Mouse (Mus musculus): ENCODE data around the gene Mrps18a. TPM values are rescaled to one million over a fixed set of nuclear protein-coding genes. Genes with fewer than 3 reads are reported as not detected.

Gene Mrps18a
- polyA plus RNA-seq, 1 experiment, result 47.2 TPM

DNA sequence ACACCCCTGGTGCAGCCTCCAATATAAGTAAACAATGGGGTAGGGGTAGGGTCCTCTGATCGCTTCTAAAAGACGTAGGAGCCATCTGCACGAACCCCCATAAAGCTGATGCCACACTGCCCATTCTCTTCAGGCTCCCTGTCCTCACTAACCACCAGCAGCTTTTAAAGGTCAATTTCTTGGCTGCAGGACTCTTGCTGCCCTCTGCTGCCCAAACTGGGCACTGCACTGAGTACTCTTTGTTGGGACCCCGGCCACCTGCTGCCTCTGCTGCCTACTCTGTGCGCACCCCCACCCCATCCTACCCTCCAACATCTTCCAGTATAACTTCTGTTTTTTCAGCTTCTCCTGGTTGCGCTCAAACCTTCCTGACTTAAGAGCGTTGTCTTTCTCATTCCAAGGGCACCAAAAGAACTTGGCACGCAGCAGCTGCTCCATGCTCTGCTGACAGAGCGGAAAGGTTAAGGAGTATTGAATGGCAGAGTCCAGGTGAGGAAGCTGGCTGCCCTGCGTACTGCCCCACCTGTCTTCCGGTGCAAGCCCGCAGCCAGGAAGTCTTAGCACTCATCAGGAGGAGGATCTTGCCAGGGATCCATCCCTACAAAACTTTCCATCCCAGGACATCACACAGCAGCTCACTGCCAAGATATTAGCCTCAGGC lies 21.4 kb downstream of the Mrps18a start:
- Histone ChIP-seq H3K4me1 (ENCODE audit: control insufficient read depth, insufficient read depth, low read length) (no peaks in the 10 kb centered on the region), H3K27ac (ENCODE audit: insufficient read depth, low read length) (no peak overlapping the region), H3K4me3 (ENCODE audit: insufficient read depth, low read length) (no peak overlapping the region)
- TF ChIP-seq CTCF (IDR thresholded peaks at IDR 0.05; ENCODE audit: borderline replicate concordance, insufficient read depth, low read length), result peak; percentile 78
- TF ChIP-seq POLR2A (IDR thresholded peaks at IDR 0.05; ENCODE audit: low read depth, low read length), result no peak

DNA sequence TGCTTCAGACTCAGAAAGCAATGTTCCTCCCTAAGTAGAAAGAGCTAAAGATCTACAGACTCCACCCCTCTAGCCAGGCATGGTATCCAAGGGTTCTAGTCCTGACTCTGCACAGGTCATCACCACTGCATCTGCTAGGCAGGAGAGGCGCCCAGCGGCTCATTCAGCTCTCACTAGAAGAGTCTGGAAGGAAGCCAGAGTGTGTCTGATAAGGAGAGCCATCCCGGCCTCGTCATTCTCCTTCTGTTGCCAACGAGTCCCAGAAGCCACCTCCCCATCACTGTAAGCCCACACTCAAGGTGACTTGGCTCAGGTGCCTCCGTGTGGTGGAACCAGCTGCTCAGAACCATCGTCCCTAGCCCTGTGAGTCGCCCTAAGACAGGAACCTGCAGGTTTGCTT lies 22.1 kb downstream of the Mrps18a start:
- H3K4me3 ChIP-seq (ENCODE audit: insufficient read depth, low read length), result no peak overlapping the region
- no peak overlapping the region for H3K27ac ChIP-seq (ENCODE audit: insufficient read depth, low read length)
- TF ChIP-seq POLR2A (IDR thresholded peaks at IDR 0.05; ENCODE audit: low read depth, low read length) (no peak), CTCF (IDR thresholded peaks at IDR 0.05; ENCODE audit: borderline replicate concordance, insufficient read depth, low read length) (no peak)
- H3K4me1 ChIP-seq (ENCODE audit: control insufficient read depth, insufficient read depth, low read length), result no peaks in the 10 kb centered on the region

DNA sequence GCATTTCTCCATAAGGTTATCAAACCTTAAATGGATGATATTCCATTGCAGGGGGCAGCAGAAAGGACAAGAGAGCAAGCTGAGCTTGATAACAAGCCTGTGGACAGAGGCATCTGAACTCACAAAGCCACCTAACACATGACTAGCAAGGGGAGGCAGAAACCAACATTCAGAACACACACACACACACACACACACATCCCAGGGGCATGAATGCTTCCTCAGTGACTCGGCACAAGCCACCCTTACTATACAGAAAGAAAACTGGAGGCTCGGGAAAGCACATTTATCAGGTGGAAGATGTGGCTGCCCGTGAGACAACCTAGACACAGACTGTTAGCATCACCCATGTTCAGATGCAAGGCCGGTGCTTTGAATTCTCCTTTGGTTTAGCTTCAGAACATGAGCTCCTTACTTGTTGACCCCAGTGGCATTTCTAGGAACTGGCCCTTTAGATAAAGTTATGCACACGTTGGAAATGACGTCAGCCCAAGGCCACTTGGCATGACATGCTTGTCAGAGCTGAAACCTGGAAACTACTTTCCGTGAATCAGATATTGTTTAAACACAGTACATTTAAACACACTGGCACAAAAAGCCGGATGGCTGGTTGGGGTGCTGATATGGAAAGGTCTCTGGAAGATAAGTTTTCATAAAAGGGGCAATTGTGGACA lies 27.9 kb downstream of the Mrps18a start:
- H3K4me1 ChIP-seq (ENCODE audit: control insufficient read depth, insufficient read depth, low read length), result no peaks in the 10 kb centered on the region
- H3K4me3 ChIP-seq (ENCODE audit: insufficient read depth, low read length), result no peak overlapping the region
- H3K27ac ChIP-seq (ENCODE audit: insufficient read depth, low read length), result no peak overlapping the region
- TF ChIP-seq POLR2A (IDR thresholded peaks at IDR 0.05; ENCODE audit: low read depth, low read length) (no peak), CTCF (IDR thresholded peaks at IDR 0.05; ENCODE audit: borderline replicate concordance, insufficient read depth, low read length) (no peak)

DNA sequence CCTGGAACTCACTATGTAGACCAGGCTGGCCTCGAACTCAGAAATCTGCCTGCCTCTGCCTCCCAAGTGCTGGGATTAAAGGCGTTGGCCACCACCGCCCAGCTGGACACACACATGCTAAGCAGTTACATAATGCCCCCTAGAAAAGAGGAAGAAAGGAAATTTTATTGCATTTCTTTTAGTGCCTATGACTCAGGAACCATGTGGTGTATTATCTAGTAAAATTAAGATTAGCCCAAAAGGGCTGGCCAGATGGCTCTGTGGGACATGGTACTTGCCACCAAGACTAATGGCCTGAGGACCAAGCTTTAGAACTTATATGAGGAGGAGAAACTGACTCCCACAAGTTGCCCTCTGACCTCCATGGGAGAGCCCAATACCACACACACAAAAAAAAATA lies 29.1 kb downstream of the Mrps18a start:
- H3K4me3 ChIP-seq (ENCODE audit: insufficient read depth, low read length), result no peak overlapping the region
- H3K4me1 ChIP-seq (ENCODE audit: control insufficient read depth, insufficient read depth, low read length), result no peaks in the 10 kb centered on the region
- TF ChIP-seq CTCF (IDR thresholded peaks at IDR 0.05; ENCODE audit: borderline replicate concordance, insufficient read depth, low read length) (no peak), POLR2A (IDR thresholded peaks at IDR 0.05; ENCODE audit: low read depth, low read length) (no peak)
- H3K27ac ChIP-seq (ENCODE audit: insufficient read depth, low read length), result no peak overlapping the region

DNA sequence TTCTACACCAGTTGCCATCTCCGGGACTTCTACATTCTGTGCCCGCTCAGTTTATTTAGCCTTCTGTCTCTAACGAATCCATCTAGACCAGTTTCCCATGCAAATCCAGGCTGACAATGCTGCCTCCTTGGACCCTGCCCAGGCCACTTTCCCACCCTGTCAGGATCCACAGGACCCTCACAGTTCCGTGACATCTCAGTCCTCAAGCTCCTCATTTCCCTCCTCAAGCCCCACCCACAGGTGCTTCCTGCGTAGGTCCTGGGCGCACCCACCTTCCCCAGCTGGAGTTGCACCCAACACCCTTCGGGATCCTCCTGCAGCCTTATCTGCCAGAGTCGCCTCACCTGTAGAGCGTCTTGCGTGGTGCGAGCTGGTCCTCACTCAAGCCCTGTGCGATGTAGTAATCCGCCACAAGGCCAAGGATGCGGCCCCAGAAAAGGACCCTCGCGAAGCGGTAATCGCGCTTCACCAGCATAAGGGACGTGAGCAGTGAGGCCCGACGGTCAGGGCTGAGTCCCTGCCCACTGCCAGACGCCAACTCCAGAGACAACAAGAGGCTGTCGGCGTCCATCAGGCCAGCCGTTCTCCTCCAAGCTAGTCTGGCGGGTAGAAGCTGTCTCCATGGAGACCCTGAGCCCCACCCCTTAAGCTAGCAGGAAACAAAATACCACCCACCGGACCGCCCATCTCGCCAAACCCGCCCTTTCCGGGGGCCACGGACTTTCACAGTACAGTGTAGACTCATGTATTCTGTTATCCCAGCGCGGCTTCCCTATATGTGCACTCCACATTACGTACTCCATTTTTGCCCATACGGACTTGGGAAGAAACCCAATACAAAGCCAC lies 33.0 kb downstream of the Mrps18a start, which contains the start of gene Rsph9:
Rsph9 (minus strand) TSS at position 639 of the 846 bp plus-strand sequence.
- Histone ChIP-seq H3K4me1 (ENCODE audit: control insufficient read depth, insufficient read depth, low read length) (no peaks in the 10 kb centered on the region), H3K4me3 (ENCODE audit: insufficient read depth, low read length) (peak within 1 kb of the TSS; percentile 34), H3K27ac (ENCODE audit: insufficient read depth, low read length) (no peak within 1 kb of the TSS)
- TF ChIP-seq CTCF (IDR thresholded peaks at IDR 0.05; ENCODE audit: borderline replicate concordance, insufficient read depth, low read length), result no peak
- TF ChIP-seq POLR2A (IDR thresholded peaks at IDR 0.05; ENCODE audit: low read depth, low read length), result peak; percentile 78

- H3K27ac ChIP-seq (ENCODE audit: insufficient read depth, low read length), result no peak within 1 kb of the TSS
- TF ChIP-seq CTCF (IDR thresholded peaks at IDR 0.05; ENCODE audit: borderline replicate concordance, insufficient read depth, low read length), result no peak
- peak; percentile 99 for TF ChIP-seq POLR2A (IDR thresholded peaks at IDR 0.05; ENCODE audit: low read depth, low read length)
- 0 out of 2 replicates have a peak, but pooled peaks cover 2% of the 10 kb centered on the region for H3K4me1 ChIP-seq (ENCODE audit: control insufficient read depth, insufficient read depth, low read length)
- peak within 1 kb of the TSS; percentile 73 for H3K4me3 ChIP-seq (ENCODE audit: insufficient read depth, low read length)
Observed at GRCm38 (mm10) chr17:46152847-46153782, 42.3 kb downstream of the Mrps18a start, which contains the start of gene Mad2l1bp. TSS of gene Mad2l1bp (minus strand) at chr17:46153553.

DNA sequence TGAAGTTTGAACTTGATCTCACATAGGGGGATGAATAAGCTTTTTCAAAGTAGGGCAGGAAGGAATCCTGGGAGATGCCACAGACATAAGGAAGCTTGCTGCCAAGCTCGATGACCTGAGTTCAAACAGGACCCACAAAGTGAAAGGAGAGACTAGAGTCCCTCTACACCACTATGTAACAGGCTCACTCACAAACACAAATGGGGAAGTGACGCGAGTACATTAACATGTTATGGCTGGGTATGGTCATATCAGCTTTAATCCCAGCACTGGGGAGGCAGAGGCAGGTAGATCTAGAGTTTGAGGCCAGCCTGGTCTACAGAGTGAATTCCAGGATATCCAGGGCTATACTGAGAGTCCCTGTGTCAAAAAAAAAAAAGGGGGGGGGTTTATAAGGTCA lies 43.5 kb downstream of the Mrps18a start:
- Histone ChIP-seq H3K27ac (ENCODE audit: insufficient read depth, low read length) (no peak overlapping the region), H3K4me3 (ENCODE audit: insufficient read depth, low read length) (no peak overlapping the region), H3K4me1 (ENCODE audit: control insufficient read depth, insufficient read depth, low read length) (0 out of 2 replicates have a peak, but pooled peaks cover 2% of the 10 kb centered on the region)
- TF ChIP-seq POLR2A (IDR thresholded peaks at IDR 0.05; ENCODE audit: low read depth, low read length) (no peak), CTCF (IDR thresholded peaks at IDR 0.05; ENCODE audit: borderline replicate concordance, insufficient read depth, low read length) (no peak)

DNA sequence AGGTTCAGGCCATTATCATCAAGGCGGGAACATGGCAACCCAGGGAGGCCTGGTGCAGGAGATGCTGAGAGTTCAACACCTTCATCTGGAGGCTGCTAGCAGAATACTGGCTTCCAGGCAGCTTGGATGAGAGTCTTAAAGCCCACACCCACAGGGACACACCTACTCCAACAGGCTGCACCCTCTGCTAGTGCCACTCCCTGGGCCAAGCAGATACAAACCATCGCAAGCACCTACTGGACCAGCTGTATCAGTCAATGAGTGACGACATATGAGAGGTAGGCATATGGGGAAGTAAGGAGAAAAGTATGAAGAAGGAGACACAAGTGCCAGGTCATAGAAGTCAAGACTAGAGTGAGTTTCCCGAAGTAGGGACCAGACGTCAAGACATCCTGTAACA lies 45.9 kb downstream of the Mrps18a start:
- Histone ChIP-seq H3K27ac (ENCODE audit: insufficient read depth, low read length) (no peak overlapping the region), H3K4me1 (ENCODE audit: control insufficient read depth, insufficient read depth, low read length) (0 out of 2 replicates have a peak, but pooled peaks cover 2% of the 10 kb centered on the region), H3K4me3 (ENCODE audit: insufficient read depth, low read length) (no peak overlapping the region)
- TF ChIP-seq CTCF (IDR thresholded peaks at IDR 0.05; ENCODE audit: borderline replicate concordance, insufficient read depth, low read length), result no peak
- no peak for TF ChIP-seq POLR2A (IDR thresholded peaks at IDR 0.05; ENCODE audit: low read depth, low read length)

DNA sequence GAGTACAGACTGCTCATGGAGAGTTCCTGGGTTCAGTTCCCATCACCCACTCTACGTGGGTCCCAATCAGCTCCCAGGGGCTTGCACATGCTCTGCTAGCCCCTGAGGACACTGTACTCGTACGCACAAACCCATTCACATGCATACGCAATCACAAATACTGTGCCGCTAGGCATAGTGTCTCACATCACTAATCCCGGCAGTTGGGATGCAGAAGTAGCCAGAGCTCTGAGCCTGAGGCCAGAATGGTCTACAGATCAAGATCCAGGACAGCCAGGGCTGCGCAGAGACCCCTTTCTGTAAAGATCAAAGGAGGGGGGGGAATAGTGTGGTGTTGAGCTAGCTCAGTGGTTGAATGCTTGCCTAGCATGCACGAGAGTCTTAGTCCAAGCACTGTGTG lies 46.3 kb downstream of the Mrps18a start:
- Histone ChIP-seq H3K4me3 (ENCODE audit: insufficient read depth, low read length) (no peak overlapping the region), H3K4me1 (ENCODE audit: control insufficient read depth, insufficient read depth, low read length) (0 out of 2 replicates have a peak, but pooled peaks cover 2% of the 10 kb centered on the region), H3K27ac (ENCODE audit: insufficient read depth, low read length) (no peak overlapping the region)
- no peak for TF ChIP-seq CTCF (IDR thresholded peaks at IDR 0.05; ENCODE audit: borderline replicate concordance, insufficient read depth, low read length)
- TF ChIP-seq POLR2A (IDR thresholded peaks at IDR 0.05; ENCODE audit: low read depth, low read length), result no peak

All from embryonic fibroblast, embryonic 13.5 days (primary cell).